In the genomic region with DNA sequence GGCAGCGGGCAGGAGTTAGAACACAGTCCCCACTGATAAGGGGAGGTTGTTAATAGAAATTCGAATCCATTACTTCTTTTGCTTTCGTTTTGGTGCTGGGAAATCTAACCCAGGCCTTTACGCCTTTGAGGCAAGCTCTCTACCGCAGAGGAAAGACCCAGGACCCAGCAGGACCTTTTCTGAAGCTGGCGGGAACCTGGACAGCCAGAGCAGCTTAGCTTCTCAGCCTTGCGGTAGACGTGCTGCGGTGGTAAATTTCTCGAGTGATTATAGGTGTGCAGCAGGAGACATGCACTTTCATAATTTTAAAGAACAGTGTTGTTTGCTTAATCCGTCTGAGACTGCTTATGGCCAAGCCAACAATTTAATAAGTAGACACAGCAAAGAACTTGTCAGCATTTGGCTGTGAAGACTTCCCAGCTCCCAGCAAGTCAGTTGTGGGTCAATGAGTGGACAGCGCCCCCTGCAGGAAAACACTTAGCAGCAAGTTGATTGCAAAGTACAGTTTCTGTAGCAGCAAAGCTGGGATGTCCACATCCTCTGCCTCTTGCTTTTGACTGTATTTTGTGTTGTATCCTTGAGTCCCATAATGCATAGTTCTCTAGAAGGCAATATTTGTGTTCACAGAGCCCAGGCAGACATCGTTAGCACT, we compare ENCODE assay signal across 8 mouse cellular contexts. TPM values are rescaled to one million over a fixed set of nuclear protein-coding genes. Genes with fewer than 3 reads are reported as not detected.
DNase-seq lines count a peak whose midpoint lies in the region; ATAC-seq and TF ChIP-seq lines count a peak whose summit lies in the region.

No protein-coding gene starts in this region.

- no peaks in the 10 kb centered on the region for H3K27me3 ChIP-seq in G1E (ENCODE audit: insufficient read depth, low read length)

- 24% methylated on average over 13 of the region's 13 CpGs for WGBS in lung, adult 2 months

- intact Hi-C loops in heart, postnatal 10 days (cut with DNase I): loop anchor here (1.0 to 10.0 kb wide), 3 partner anchors 64 to 397 kb away; a partner anchor contains a TSS

- peak; percentile 52 for DNase-seq in G1E (ENCODE audit: low spot score)
- peak; percentile 50 for DNase-seq in brain, embryonic 18.5 days (ENCODE audit: low read depth, low spot score)
- peak; percentile 90 to 95 for DNase-seq in heart, postnatal 10 days
- DNase-seq in layer of hippocampus, adult 18-20 months (ENCODE audit: low spot score in 2 of 2): peak; percentile 76 to 91
- DNase-seq in lung, adult 2 months: peak; percentile 87
- DNase-seq in retina, postnatal 1 day: peak; percentile 90
- peak; percentile 85 to 88 for DNase-seq in thymus, postnatal 36 days

- H3K9me3 ChIP-seq in G1E (replicated peaks): no peaks in the 10 kb centered on the region

- ATAC-seq in G1E (ENCODE audit: extremely low read depth, insufficient number of reproducible peaks, low FRiP score, poor library complexity, severe bottlenecking): no peak
- peak; percentile 87 for ATAC-seq in erythroid progenitor cell, adult 5-6 weeks (replicated peaks; ENCODE audit: low FRiP score, poor library complexity, severe bottlenecking)

- TF ChIP-seq POLR2A in lung, adult 2 months (IDR thresholded peaks at IDR 0.05; ENCODE audit: borderline replicate concordance, extremely low read depth, low read depth, low read length): no peak

- peak; percentile 88 for TF ChIP-seq CTCF in G1E (IDR thresholded peaks at IDR 0.05; ENCODE audit: low read depth, low read length)
- peak; percentile 89 for TF ChIP-seq CTCF in lung, adult 2 months (IDR thresholded peaks at IDR 0.05; ENCODE audit: insufficient read depth, low read length)

- H3K4me3 ChIP-seq in G1E (ENCODE audit: low read depth, low read length): peak overlapping the region; percentile 28; the same call in 1 of the 2 replicates
- no peak overlapping the region for H3K4me3 ChIP-seq in lung, adult 2 months (replicated peaks; ENCODE audit: extremely low read depth, low read depth, low read length)

- H3K36me3 ChIP-seq in G1E (replicated peaks): peaks cover 16% of the 10 kb centered on the region

- peaks cover 26% of the 10 kb centered on the region for H3K4me1 ChIP-seq in G1E (ENCODE audit: insufficient read depth, low read depth, low read length)
- no peaks in the 10 kb centered on the region for H3K4me1 ChIP-seq in lung, adult 2 months (ENCODE audit: control insufficient read depth, insufficient read depth, low read length)

RNA-seq across cellular contexts. Expression of a gene that starts 7.2 kb away (rescaled TPM):
- total RNA-seq in G1E (2014; fragmentation: Nextera tagmentation) (16.8 and 19.5 TPM in 2 replicates), G1E (2017) (39.6 and 41.1 TPM in 2 replicates)
- polyA plus RNA-seq in G1E (2012): 2.4 and 2.8 TPM in 2 replicates
- 15.1 and 21.3 TPM in 2 replicates for total RNA-seq in erythroid progenitor cell, adult 5-6 weeks (2015; ENCODE audit: low replicate concordance)
- 1.9 and 9.8 TPM in 2 replicates for total RNA-seq in erythroid progenitor cell, adult 5-6 weeks (2017; ENCODE audit: low replicate concordance)
- total RNA-seq in heart, postnatal 10 days (2021): 10 to 100 TPM; 27.5 to 30.1 TPM
- 10 to 100 TPM; 36.9 to 43.3 TPM for total RNA-seq in layer of hippocampus, adult 18-20 months (2021)
- polyA plus RNA-seq in lung, adult 2 months (2012; rRNA removed): 6.9 and 8.3 TPM in 2 replicates

RNA-seq across cellular contexts. Expression of a gene that starts 30.7 kb away (rescaled TPM):
- total RNA-seq in G1E (2014; fragmentation: Nextera tagmentation) (not detected in 2 replicates), G1E (2017) (0.05 and 0.06 TPM in 2 replicates)
- not detected in 2 replicates for polyA plus RNA-seq in G1E (2012)
- total RNA-seq in erythroid progenitor cell, adult 5-6 weeks (2015; ENCODE audit: low replicate concordance): not detected in 2 replicates
- not detected in 2 replicates for total RNA-seq in erythroid progenitor cell, adult 5-6 weeks (2017; ENCODE audit: low replicate concordance)
- total RNA-seq in heart, postnatal 10 days (2021): 1 to 10 TPM; 1.4 to 2.1 TPM
- total RNA-seq in layer of hippocampus, adult 18-20 months (2021): 1 to 10 TPM; 1.4 to 1.9 TPM
- polyA plus RNA-seq in lung, adult 2 months (2012; rRNA removed): 9.1 and 13.2 TPM in 2 replicates

RNA-seq across cellular contexts. Expression of a gene that starts 30.8 kb away (rescaled TPM):
- not detected in 2 replicates for total RNA-seq in G1E (2014; fragmentation: Nextera tagmentation)
- 0.05 and 0.35 TPM in 2 replicates for total RNA-seq in G1E (2017)
- 0.08 and 0.13 TPM in 2 replicates for polyA plus RNA-seq in G1E (2012)
- not detected in 2 replicates for total RNA-seq in erythroid progenitor cell, adult 5-6 weeks (2015; ENCODE audit: low replicate concordance)
- 2.1 TPM in 1 of 2 replicates, not detected in the other for total RNA-seq in erythroid progenitor cell, adult 5-6 weeks (2017; ENCODE audit: low replicate concordance)
- total RNA-seq in heart, postnatal 10 days (2021): 10 to 100 TPM; 35.0 to 40.5 TPM
- 10 to 100 TPM; 14.5 to 18.4 TPM for total RNA-seq in layer of hippocampus, adult 18-20 months (2021)
- 43.7 and 45.9 TPM in 2 replicates for polyA plus RNA-seq in lung, adult 2 months (2012; rRNA removed)

RNA-seq across cellular contexts. Expression of a gene that starts 45.8 kb away (rescaled TPM):
- total RNA-seq in G1E (2014; fragmentation: Nextera tagmentation): 27.6 and 35.8 TPM in 2 replicates
- 26.8 and 28.0 TPM in 2 replicates for total RNA-seq in G1E (2017)
- polyA plus RNA-seq in G1E (2012): 15.7 and 18.4 TPM in 2 replicates
- total RNA-seq in erythroid progenitor cell, adult 5-6 weeks (2015; ENCODE audit: low replicate concordance): 8.6 and 10.5 TPM in 2 replicates
- total RNA-seq in erythroid progenitor cell, adult 5-6 weeks (2017; ENCODE audit: low replicate concordance): 2.1 and 14.6 TPM in 2 replicates
- total RNA-seq in heart, postnatal 10 days (2021): 10 to 100 TPM; 24.1 to 25.4 TPM
- total RNA-seq in layer of hippocampus, adult 18-20 months (2021): 10 to 100 TPM; 54.3 to 63.1 TPM
- 64.9 and 65.8 TPM in 2 replicates for polyA plus RNA-seq in lung, adult 2 months (2012; rRNA removed)

Comparison
In these comparisons a context has a peak if more than half of its experiments do, and no peak if none do; other contexts are left out.
1. RNA of a gene that starts 30.8 kb away (total RNA-seq): 35.0 to 40.5 TPM in heart, postnatal 10 days and 14.5 to 18.4 TPM in layer of hippocampus, adult 18-20 months; 0.05 to 0.35 TPM in G1E and 2.1 TPM in erythroid progenitor cell, adult 5-6 weeks; every median in the first group is over 4 times any median in the second.
2. Peak in every context shown above with its lines, with median percentiles within 50 percentile points of each other: DNase-seq.